Mouse (Mus musculus) effector memory CD4-positive, alpha-beta T cell, adult 5 months (primary cell): ENCODE data around the gene Gm32687. TPM values are rescaled to one million over a fixed set of nuclear protein-coding genes. Genes with fewer than 3 reads are reported as not detected.

Experiments
- polyA plus RNA-seq: library from polyadenylated mRNA; unstranded; fragments of 100-300 nt; shearing (Covaris generic); gene quantifications from one replicate; pipeline ENCODE4 v1.2.1, GENCODE M21; 2017

Gm32687 gene
- polyA plus RNA-seq, result 3.6 TPM

DNA sequence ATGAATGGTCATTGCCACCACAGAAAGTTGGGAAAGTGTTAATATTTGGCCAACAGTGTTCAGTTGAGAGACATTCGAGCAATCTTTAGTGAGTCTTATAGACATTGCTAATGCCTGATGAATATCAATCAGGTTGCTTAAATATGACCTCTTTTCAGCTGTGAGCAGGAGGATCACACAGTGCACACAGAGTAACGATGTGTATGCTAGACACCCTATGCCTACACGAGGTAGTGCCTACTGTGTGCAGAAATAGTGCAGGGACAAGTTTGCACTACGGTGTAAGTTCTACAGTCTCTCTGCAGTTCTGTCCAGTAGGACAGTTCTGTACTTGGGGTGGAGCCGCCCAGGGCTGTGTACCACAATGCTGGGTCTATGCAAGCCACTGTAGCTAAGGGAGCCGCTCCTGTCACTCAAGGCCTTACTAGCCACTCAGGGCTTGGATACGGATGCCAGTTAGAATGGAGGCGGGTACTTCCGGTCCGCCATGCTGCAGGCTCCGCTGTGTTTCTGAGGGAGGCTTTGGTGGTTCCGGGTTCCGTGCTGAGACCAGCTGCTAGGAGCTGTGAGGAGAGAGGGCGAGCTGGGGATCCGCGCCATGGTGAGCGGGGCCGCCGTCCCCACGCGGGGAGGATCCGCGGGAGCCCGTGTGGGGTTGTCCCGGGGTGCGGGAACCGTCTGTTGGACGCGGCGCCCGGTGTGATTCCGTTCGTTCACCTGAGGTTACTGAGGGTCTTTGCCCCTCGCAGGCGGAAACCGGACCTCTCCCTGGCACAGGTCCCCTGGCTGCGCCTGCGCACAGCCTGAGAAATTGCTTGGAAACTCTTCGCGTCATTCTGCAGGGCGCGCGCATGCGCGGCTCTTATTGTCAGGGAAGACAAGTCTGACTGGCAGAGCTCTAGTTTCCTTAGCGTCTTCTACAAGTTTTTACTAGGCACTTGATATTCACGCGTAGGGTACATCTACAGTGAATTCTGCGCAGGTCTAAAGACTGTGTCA, at the start of gene Gm32687:
Gene Gm32687, plus strand, starts transcription at position 526 of the 999 bp plus-strand sequence.

DNA sequence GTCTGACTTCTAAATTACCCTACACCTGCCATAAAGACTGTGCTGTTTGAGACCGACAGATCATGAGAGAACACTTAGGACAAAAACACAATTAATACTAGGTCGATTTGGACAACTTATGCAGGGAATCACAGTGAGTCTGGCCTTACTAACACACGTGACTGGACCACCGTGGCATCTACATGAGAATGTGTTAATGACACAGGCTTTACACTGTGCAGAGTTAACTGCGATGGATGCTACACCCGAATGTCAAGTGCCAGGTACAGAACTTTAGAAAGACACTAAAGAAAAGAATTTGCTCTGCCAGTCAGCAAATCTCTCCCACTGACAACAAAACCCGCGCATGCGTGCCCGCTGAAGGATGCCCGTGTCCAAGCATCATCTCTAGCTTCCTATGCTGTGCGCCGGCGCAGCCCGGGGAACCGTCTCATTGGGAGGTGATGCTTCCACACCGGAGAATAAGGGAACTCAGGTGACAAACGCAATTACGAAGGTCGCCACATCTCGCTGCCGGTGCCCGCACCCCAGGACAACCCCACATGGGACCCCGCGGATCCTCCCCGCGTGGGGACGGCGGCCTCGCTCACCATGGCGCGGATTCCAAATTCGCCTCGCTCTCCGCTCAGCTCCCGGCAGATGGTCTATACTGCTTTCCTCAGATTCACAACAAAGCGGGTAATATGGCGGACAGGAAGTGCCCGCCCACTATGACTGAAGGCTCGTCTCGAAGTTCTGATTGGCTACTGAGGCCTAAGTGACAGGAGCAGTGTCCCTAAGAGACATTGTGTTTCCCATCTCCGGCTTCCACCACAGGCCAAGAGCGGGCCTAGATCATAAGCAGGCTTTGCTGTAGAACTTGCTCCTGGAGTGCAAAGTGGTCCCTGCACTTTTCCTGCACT, 66.4 kb downstream of the Gm32687 start, which contains the start of gene Zfp781:
Gene Zfp781, minus strand, starts transcription at position 639 of the 902 bp plus-strand sequence.

Other genes starting within 250 kb of the Gm32687 start
- gene Sirt6, start 236.1 kb upstream of the Gm32687 start, polyA plus RNA-seq, result 7.3 TPM
- 2.4 TPM for gene Ankrd24, start 235.4 kb upstream of the Gm32687 start, polyA plus RNA-seq
- 1.9 TPM for gene Gm10778, start 214.9 kb upstream of the Gm32687 start, polyA plus RNA-seq
- gene Zfp433, start 159.1 kb upstream of the Gm32687 start, polyA plus RNA-seq, result 10.5 TPM
- gene Gm3055, start 92.8 kb upstream of the Gm32687 start, polyA plus RNA-seq, result 15.5 TPM
- 2.4 TPM for gene Gm4767, start 51.7 kb upstream of the Gm32687 start, polyA plus RNA-seq
- 3.4 TPM for gene Zfp781, start 66.5 kb downstream of the Gm32687 start, polyA plus RNA-seq
- 3.7 TPM for gene Zfp873, start 184.2 kb downstream of the Gm32687 start, polyA plus RNA-seq
- gene BC024063, start 219.4 kb downstream of the Gm32687 start, polyA plus RNA-seq, result 7.5 TPM